Mouse (Mus musculus) intestine, embryonic 16.5 days (tissue): Measurements from ENCODE around the gene Pdhx. TPM values are rescaled to one million over a fixed set of nuclear protein-coding genes. Genes with fewer than 3 reads are reported as not detected.

Experiments
- ATAC-seq: fragments of 200-750 bp; cut with Nextera tagmentation; 2 replicates; pipeline ENCODE4 v1.8.0; 2017; ENCODE audit warnings: moderate TSS enrichment, moderate library complexity
- H3K27ac ChIP-seq: fragments of 300-500 bp; sonication (generic); 2 replicates; pipeline ENCODE4 v1.5.1; 2014; ENCODE audit warnings: mild to moderate bottlenecking, low read length
- H3K27me3 ChIP-seq: fragments of 300-500 bp; sonication (generic); replicated peaks from 2 replicates; pipeline ENCODE4 v1.6.1; 2014; ENCODE audit warnings: low read length, control low read depth, mixed read lengths; ENCODE audit not compliant: control insufficient read depth, insufficient read depth
- H3K36me3 ChIP-seq: fragments of 300-500 bp; sonication (generic); 2 replicates; pipeline ENCODE4 v1.6.1; 2014; ENCODE audit warnings: low read length, control low read depth; ENCODE audit not compliant: control insufficient read depth, insufficient read depth
- H3K4me1 ChIP-seq: fragments of 300-500 bp; sonication (generic); 2 replicates; pipeline ENCODE4 v1.6.1; 2014; ENCODE audit warnings: low read length, control low read depth, mixed read lengths; ENCODE audit not compliant: control insufficient read depth, insufficient read depth
- H3K4me2 ChIP-seq: fragments of 300-500 bp; sonication (generic); 2 replicates; pipeline ENCODE4 v1.6.1; 2014; ENCODE audit warnings: low read depth, low read length, control low read depth
- H3K4me3 ChIP-seq: fragments of 300-500 bp; sonication (generic); 2 replicates; pipeline ENCODE4 v1.5.1; 2014; ENCODE audit warnings: mild to moderate bottlenecking, low read length
- H3K9ac ChIP-seq: fragments of 300-500 bp; sonication (generic); 2 replicates; pipeline ENCODE4 v1.6.1; 2014; ENCODE audit warnings: low read depth, low read length
- H3K9me3 ChIP-seq: fragments of 300-500 bp; sonication (generic); 2 replicates; pipeline ENCODE4 v1.6.1; 2016; ENCODE audit warnings: low read length, control low read depth; ENCODE audit not compliant: control insufficient read depth
- WGBS: fragments of 180-500 bp; shearing (Covaris S2); extraction: QIAGEN DNeasy Blood & Tissue Kit; methylation state at CpG from one replicate; pipeline ENCODE4 v1.1.7; 2014; 5-methylcytosine and 5-hydroxymethylcytosine counted together
- polyA plus RNA-seq: library from polyadenylated mRNA; unstranded; fragments of >200 nt; fragmentation: Nextera tagmentation; extraction: Ambion mirVana; gene quantifications from 2 replicates; pipeline ENCODE4 v1.2.1, GENCODE M21; 2015

Gene Pdhx
- polyA plus RNA-seq, 1 experiment from 2014 or later, result 37.7 TPM

DNA sequence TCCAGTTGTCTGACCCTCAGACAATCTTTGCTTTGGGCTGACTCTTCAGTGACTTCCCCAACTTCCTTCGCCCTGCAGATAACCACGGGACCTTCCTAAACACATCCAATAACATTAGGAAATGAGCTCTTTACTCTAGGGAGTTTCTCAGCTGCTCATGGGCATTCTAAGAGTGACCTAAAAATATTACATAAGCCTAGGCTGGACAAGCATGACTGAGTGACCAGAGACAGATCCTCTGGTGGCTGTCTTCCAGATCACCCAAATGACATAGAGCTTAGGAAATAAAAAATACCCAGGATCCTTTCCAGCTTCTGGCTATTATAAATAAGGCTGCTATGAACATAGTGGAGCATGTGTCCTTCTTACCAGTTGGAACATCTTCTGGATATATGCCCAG lies 90.5 kb downstream of the Pdhx start:
- H3K4me3 ChIP-seq, result no peak overlapping the region
- no peak overlapping the region for H3K4me2 ChIP-seq
- no peak overlapping the region for H3K27ac ChIP-seq
- no peaks in the 10 kb centered on the region for H3K4me1 ChIP-seq
- H3K36me3 ChIP-seq, result no peaks in the 10 kb centered on the region
- ATAC-seq, result no peak
- 76% methylated on average over 2 of the region's 2 CpGs for WGBS
- no peaks in the 10 kb centered on the region for H3K27me3 ChIP-seq
- H3K9me3 ChIP-seq, result no peaks in the 10 kb centered on the region
- H3K9ac ChIP-seq, result no peak overlapping the region

DNA sequence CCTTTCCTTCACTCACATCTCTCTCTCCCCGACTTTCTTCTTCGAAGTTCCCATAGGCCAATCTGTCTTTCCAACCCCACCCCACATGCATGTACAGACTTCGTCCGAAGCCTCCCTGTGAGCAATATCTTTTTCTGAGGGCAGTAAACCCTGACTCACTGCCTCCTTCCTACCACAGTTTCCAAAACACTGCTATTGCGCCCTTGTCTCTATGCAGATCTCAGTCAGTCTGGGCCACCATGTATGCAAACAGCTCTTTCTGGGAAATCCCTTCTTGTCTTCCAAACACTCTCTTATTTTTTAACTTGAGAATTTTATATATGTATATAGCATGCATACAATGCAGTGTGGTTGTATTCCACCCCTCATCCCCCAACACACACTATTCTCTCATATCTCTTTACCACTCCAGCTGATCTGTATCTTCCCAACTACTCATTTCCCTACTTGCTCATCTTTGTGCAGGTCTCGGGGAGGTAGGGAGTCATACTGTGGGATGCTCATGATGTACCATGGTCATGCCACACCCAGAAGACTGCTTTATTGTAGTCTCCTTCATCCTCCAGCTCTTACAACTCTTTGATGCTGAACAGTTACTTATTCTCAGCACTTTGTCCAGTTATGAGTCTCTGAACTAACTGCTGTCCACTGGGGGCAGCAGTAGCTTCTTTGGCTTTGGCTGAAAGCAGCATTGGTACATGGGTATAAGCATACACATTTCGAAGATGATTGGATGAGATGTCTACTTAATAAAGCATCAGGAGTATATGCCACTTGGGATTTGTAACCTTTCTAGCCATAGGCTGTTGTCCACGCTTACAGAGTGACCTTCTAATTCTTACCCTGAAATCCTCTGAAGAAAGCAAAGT lies 91.6 kb downstream of the Pdhx start:
- no peaks in the 10 kb centered on the region for H3K27me3 ChIP-seq
- no peak overlapping the region for H3K4me3 ChIP-seq
- no peak overlapping the region for H3K27ac ChIP-seq
- no peak for ATAC-seq
- no peaks in the 10 kb centered on the region for H3K36me3 ChIP-seq
- H3K4me2 ChIP-seq, result no peak overlapping the region
- H3K9ac ChIP-seq, result no peak overlapping the region
- no peaks in the 10 kb centered on the region for H3K9me3 ChIP-seq
- H3K4me1 ChIP-seq, result no peaks in the 10 kb centered on the region
- 83% methylated on average over 8 of the region's 8 CpGs for WGBS

DNA sequence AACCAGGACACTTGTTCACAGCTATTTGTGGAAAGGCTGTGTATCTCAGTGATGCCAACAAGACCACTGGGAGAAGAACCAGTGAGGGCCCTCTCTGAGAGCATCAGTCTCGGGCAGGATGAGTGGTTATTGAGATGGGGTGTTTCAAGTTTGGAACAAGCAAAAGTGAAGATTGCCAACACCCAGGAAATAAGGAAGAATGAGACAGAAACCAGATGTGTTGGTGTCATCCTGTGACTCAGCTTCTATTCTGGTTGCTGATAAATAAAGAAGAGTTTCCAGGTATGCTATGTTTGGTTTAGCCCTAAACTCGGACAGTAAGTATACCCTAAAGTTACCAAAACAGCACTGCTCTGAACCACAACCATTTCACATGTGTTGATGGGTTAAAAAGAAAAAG lies 92.4 kb downstream of the Pdhx start:
- Histone ChIP-seq H3K4me1 (no peaks in the 10 kb centered on the region), H3K27ac (no peak overlapping the region), H3K9ac (no peak overlapping the region), H3K36me3 (no peaks in the 10 kb centered on the region), H3K4me3 (no peak overlapping the region), H3K27me3 (no peaks in the 10 kb centered on the region), H3K9me3 (no peaks in the 10 kb centered on the region), H3K4me2 (no peak overlapping the region)
- ATAC-seq, result no peak
- 50% methylated on average over 2 of the region's 2 CpGs for WGBS

- 82% methylated on average over 2 of the region's 2 CpGs for WGBS
- H3K9ac ChIP-seq, result no peak overlapping the region
- H3K4me2 ChIP-seq, result no peak overlapping the region
- H3K9me3 ChIP-seq, result no peaks in the 10 kb centered on the region
- H3K27ac ChIP-seq, result no peak overlapping the region
- H3K4me3 ChIP-seq, result no peak overlapping the region
- ATAC-seq, result no peak
- H3K27me3 ChIP-seq, result no peaks in the 10 kb centered on the region
- no peaks in the 10 kb centered on the region for H3K36me3 ChIP-seq
- no peaks in the 10 kb centered on the region for H3K4me1 ChIP-seq
These were observed 93.8 kb downstream of the Pdhx start for GRCm38 (mm10) chr2:102979519-102979918.

DNA sequence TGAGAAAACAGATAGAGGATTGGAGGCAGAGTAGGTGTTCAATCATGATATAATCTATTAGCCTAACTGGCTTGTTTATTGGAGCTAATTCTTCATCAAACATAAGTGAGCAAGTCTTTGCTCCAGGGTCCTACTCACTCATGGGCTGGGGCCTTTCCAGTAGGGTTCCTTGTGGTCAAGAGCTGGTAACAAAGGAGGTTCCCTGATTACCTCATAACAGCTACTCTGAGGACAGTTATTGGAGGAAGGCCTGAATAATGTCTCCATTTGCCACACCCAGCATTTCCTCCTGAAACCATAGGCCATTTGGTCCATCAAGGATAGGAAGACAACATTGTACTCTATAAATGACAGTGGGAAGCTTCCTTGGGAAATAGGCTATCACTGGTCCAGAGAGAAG lies 94.2 kb downstream of the Pdhx start:
- H3K36me3 ChIP-seq, result no peaks in the 10 kb centered on the region
- ATAC-seq, result no peak
- no peak overlapping the region for H3K27ac ChIP-seq
- H3K27me3 ChIP-seq, result no peaks in the 10 kb centered on the region
- no peak overlapping the region for H3K4me3 ChIP-seq
- no peak overlapping the region for H3K4me2 ChIP-seq
- H3K9me3 ChIP-seq, result no peaks in the 10 kb centered on the region
- no peak overlapping the region for H3K9ac ChIP-seq
- H3K4me1 ChIP-seq, result no peaks in the 10 kb centered on the region

DNA sequence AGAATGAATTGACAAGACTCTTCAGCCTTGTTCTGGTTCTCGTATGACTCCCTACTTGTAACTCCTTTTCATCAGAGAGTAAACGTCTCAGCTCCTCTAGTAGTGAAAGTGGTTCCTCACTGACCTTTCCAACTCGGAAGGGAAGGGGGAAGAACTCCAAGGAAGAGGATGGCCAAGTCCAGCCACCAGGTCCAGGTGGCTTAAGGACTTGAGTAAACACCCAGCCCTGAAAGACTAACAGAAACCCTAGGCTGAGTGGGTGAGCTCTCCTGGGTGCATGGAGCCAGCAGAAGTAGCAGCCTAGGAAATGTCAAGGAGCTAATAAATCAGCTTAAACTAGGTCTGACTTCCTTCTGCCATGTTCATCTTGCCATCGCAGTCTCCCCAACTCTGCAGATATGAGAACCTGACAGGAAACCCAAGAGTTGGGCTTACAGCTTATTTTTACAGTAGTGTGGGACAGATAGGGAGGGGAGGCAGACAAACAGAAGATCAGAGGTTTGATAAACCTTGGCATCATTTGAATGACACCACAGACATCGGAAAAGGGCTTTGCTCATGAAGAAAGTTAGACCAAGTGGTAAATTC lies 97.9 kb downstream of the Pdhx start:
- WGBS, result 61% methylated on average over 5 of the region's 5 CpGs
- H3K4me1 ChIP-seq, result no peaks in the 10 kb centered on the region
- no peak overlapping the region for H3K9ac ChIP-seq

GRCm38 (mm10) chr2:102973115-102973514 lies 100.2 kb downstream of the Pdhx start:
- no peak for ATAC-seq
- no peaks in the 10 kb centered on the region for H3K27me3 ChIP-seq
- no peak overlapping the region for H3K4me2 ChIP-seq
- no peaks in the 10 kb centered on the region for H3K4me1 ChIP-seq
- H3K9ac ChIP-seq, result no peak overlapping the region
- WGBS, result 91% methylated on average over 3 of the region's 3 CpGs
- no peak overlapping the region for H3K27ac ChIP-seq
- no peak overlapping the region for H3K4me3 ChIP-seq
- no peaks in the 10 kb centered on the region for H3K36me3 ChIP-seq
- H3K9me3 ChIP-seq, result no peaks in the 10 kb centered on the region

More for the DNA sequence above, 97.9 kb downstream of the Pdhx start:
- Histone ChIP-seq H3K9me3 (no peaks in the 10 kb centered on the region), H3K4me2 (no peak overlapping the region), H3K27me3 (no peaks in the 10 kb centered on the region), H3K36me3 (no peaks in the 10 kb centered on the region), H3K4me3 (no peak overlapping the region), H3K27ac (no peak overlapping the region)
- ATAC-seq, result no peak

DNA sequence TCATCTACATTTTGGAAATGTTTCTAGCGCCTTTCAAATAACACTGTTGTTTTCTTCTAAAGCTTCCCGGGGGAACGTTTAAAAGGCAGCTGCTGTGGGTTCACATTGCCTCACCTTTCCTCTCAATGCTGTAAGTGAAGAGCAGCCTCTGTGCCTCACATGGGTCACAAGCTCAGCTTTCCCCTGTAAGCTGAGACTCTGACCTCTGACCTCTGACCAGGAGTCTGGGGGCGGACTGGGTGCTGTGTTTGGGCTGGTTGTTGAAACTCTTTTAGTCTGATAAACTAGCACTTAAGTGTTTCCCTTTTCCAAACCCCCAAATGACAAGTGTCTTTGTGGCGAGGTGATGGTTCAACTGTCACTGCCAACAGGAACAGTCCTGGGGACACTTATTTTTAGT lies 100.7 kb downstream of the Pdhx start:
- Histone ChIP-seq H3K36me3 (no peaks in the 10 kb centered on the region), H3K4me3 (no peak overlapping the region), H3K4me2 (no peak overlapping the region), H3K27ac (no peak overlapping the region), H3K9ac (no peak overlapping the region), H3K4me1 (no peaks in the 10 kb centered on the region), H3K27me3 (no peaks in the 10 kb centered on the region), H3K9me3 (no peaks in the 10 kb centered on the region)
- WGBS, result 50% methylated on average over 5 of the region's 5 CpGs
- no peak for ATAC-seq

DNA sequence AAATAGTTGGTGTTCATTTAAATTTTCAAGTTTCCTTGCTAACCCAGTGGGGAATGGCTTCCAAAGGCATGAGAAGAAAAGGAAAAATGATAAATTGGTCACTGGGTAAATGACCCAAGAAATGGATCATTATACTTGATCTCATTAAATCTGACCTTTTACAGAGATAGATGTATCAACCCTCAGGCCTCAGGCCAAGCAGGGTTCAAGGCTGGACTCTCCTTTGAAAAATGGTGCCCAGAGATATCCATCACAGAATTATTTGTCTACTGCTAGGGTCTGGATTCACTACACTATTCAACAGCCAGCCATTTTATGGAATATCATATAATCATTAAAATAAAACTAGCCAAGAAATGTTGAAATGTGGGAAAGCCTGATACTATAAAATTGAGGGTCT lies 101.4 kb downstream of the Pdhx start:
- no peak overlapping the region for H3K4me3 ChIP-seq
- no peak overlapping the region for H3K27ac ChIP-seq
- H3K9me3 ChIP-seq, result no peaks in the 10 kb centered on the region; the same call in 1 of the 2 replicates
- H3K9ac ChIP-seq, result no peak overlapping the region
- ATAC-seq, result no peak
- H3K36me3 ChIP-seq, result no peaks in the 10 kb centered on the region
- H3K27me3 ChIP-seq, result no peaks in the 10 kb centered on the region
- no peaks in the 10 kb centered on the region for H3K4me1 ChIP-seq
- H3K4me2 ChIP-seq, result no peak overlapping the region
